Mouse (Mus musculus) layer of hippocampus, postnatal 25 days (tissue): ENCODE measurements at regions not wholly inside any gene's neighbourhood (a gene's known extent, or its start where the extent isn't known, plus 50 kb on each side); places are given as distances from the start of the nearest gene placed in this dataset.

Experiments used
- DNase-seq, 2 experiments: peaks; one replicate each; pipeline ENCODE4 v3.0.0; 2022; ENCODE audit warnings: mixed read lengths in 2 of 2, low spot score in 1 of 2; ENCODE audit errors: extremely low spot score in 1 of 2

DNA sequence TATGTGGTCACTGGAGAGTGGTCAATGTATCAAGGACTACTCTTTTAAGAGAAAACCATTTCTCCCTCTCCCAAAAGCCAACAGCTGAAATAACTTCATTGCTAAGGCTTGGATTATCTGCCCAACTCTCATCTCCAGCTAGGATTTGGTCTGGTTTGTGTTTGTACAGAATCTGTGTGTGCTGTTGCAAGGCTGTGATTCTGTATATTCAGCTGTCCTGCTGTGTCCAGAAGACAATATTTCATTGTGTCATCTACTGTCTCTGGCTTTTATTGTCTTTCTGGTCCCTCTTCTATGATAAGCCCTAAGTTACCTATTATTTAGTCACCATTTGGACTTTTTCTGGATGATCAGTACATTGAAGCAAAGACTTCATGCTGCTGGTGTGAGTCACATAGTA, 110.9 kb downstream of the Cenpc1 start:
- DNase-seq = no peak

DNA sequence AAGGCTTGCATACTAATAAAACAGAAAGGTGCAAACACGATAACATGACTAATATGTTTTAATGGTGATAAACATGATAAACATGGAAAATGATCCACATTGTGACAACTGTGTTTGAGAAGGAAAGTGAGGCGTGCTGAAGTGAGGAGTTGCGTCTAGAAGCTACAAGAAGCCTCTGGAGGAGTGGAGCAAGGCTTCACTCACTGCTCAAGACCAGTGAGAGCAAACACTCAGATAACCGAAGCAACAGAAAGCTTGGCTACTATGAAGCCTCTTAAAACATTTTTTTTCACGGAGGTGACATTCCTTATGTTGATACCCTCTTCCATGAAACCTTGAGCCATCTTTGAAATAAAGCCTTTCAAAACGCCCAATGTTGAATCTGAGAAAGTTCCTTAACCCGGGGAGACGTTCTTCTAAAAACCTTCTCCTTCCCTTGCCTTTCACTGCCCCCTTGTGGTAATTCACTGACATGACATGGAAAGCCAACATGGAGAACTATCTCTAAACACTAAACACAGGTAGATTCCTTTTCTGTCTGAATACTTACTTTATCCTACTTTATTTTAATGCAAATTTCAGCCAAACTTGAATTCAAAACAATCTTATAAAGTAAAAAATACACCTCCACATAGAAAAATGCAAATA, 128.6 kb downstream of the Cenpc1 start:
- peak in 1 of 2 experiments; percentile 66 for DNase-seq

DNA sequence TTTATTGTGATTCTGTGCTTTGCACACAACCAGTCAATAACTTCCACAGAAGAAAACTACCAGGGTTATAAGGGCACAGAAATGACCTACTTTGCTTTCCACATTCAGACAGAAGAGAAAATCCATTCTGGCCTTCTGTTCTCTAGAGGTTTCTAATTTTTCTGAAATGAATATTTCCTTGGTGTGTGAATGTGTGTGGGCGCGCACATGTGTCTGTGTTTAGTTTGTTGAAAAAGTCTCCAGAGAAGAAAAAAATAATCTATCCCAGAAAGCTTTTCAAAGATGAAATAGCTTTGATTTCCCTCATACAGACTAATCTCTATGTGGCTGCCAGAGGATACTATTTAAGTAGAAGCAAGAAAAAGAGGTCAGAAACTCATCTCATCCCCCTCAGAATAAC, 147.1 kb downstream of the Cenpc1 start:
- no peak for DNase-seq

DNA sequence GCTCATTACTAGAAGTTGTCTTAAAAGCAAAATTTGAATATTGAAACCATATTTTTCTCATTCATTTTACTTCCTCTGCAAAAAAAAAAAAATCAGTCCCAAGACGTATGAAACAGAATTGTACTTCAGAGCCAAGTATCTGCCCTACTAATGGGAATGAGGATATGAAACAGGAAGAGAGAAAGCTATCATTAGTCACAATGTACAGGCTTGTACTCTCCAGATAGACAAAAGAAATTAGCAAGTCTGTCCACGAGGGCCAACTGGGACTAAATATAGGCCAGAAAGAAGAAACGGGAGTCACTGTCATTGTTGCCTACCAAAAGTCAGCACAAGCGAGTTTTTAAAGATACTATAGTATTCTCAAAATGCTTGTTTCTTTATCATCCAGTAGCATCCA, 150.4 kb downstream of the Cenpc1 start:
- no peak for DNase-seq

DNA sequence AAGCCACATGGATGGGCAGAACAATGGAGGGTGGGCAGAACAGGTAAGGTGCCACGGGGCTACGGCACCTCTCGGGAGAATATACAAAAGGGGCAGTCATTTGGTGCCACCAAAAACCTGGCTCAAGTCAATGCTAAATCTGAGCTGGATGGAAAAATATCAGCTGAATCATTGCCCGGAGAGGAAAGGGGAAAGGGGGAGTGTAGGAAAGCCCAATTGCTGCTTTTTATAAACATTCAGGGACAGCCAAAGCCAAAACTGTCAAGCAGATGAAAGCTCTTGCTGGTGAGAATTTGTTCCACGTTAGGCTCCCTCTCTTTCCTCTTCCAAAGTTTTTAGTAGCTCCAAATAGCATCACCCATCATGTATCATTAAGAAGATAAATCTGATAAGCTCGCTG, 168.9 kb downstream of the Cenpc1 start:
- no peak for DNase-seq

DNA sequence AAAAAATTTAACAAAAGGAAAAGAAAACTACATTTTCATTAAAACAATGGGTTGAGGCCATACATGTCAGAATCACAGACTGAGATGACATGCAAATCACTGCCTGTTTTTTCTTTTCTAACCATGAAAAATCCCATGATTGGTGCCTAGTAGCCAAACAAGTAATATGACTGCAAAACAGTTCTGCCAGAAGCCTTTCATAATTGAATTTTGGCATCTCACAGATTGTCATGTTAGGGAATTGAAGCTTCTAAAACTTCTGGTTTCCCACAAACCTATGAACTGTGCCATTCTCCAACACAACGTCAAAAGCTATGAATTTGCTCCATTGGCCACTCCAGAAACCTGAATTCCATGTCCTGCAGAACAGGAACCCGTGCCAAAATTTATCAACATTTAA, 169.6 kb downstream of the Cenpc1 start:
- DNase-seq = no peak

DNA sequence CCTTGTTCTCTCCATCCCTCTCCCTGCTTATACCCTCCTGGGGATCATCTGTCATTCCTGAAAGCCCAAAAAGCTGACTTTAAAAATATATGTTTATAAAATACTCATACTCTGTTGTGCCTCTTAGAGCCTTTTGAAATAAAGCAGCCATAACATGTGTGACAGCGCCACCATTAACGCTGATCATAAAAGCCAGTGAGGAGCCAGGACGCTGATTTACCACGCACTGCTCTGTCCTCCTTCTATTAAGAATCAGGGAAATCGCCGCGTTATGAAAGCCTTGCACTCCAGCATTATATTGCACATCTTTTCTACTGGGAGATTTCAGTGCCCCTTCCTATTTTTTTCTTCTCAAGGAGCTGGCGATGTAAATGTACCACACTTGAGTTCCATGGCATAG, 195.1 kb downstream of the Cenpc1 start:
- no peak for DNase-seq

DNA sequence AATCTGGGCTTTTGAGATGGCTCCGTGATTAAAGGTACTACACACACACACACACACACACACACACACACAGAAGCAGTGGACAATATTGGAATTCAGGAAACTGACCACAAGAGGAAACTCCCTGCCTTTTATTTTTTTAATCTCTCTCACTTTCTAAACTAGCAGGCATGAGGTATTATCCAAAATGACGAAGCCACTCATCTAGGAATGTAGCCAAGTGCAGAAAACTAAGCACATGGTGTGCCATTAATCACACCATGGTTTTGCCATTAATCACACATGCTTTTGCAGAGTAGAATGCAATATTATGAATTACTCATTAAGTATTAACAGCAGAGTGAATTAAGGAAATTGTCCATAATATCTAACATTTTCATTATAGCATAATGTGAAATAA, 232.8 kb downstream of the Cenpc1 start:
- no peak for DNase-seq

DNA sequence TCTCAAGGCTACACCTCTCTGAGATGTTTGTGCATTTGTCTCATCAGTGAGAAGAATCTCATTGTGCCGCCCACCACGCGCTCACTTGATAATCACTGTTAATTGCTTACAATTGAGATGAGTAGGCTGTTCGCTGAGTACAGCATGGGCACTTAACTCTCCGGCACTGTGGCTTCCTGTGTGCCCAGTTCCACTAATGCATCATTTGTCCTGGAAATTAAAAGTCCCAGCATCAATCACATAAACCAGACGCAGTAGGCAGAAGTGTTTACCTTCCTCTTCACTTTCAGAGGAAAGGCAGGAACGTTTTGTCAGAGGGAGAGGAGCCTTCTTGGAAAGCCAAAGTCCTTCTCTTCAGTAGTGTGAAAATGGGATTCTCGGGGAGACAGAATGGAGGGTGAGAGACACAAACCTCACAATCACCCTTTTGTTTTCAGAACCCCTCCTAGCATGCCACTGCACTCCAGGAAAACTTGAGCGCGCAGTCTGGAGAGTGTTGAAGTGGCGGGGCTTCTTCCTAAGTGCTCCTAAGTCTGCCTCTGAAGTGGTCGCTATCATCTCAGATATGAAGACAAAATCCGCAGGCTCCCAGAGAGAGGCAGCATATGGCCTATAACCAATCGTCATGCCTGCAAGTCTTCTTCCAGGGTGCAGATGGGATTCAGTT, 269.7 kb downstream of the Cenpc1 start:
- DNase-seq = no peak

DNA sequence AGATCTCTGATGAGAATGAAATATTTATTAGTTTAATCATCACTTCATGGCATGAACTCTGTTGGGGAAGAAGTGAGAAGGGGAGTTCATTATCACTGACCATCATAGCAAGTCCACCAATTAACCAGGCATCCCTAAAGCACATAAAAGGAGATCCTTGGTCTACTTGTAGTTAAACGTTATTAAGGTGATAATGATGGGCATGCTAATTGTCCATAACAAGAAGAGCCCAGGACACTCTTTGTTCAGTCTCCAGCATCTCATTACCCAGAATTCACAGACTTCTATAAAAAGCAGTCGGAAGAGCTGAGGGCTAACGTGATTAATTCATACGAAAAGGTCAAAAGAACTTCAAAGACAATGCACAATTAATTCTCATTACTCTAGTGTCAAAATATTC, 272.2 kb downstream of the Cenpc1 start:
- DNase-seq = no peak

DNA sequence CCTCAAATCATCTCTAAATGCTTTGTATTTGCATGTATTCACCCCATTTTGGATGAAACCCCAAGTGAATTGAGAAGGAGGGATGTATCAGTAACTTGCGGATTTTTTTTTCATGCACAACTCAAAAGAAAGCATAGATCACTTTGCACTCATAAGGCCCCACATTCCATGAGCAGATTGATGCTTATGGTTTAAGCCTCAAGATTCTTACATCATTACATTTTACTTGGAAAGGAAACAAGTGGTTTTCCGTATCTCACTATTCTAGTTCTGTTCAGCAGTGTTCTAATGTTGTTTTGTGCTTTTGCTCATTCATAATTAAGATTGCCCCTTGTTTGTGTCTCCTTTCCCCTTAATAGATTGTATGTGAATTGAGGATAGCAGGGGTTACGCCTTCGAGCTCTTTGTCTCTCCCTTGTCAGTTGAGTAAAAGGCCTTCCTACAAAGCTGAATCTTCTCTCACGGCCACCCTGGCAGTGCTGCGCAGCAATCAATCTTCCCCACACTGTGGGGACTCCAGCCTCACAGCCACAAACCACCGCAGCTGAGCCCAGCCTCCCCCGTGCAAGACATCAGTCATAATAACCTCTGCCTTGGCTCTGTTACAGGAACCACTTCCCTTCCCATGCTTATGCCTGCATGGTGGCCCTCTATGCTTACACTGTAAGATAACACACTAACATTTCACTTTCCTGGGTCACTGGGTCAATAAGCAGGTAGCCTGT, 284.5 kb downstream of the Cenpc1 start:
- no peak for DNase-seq

DNA sequence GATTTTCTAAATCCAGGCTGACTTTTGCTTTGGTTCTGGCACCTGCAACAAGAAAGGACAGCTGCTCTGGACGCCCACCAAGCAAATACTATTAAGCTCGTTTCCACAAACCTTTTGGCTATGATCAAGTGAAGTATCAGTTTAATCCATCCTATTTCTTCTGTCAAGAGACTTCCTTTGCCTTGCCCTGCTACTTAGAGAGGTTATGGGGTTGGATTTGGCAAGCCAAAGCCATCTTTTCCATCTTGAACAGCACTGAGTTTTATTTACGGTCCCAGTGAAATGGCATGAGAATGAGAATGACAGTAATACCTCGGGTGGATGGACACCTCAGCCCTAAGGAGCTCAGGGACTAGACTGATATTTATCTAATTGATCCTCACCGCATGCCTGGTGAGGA, 285.4 kb downstream of the Cenpc1 start:
- DNase-seq = no peak

DNA sequence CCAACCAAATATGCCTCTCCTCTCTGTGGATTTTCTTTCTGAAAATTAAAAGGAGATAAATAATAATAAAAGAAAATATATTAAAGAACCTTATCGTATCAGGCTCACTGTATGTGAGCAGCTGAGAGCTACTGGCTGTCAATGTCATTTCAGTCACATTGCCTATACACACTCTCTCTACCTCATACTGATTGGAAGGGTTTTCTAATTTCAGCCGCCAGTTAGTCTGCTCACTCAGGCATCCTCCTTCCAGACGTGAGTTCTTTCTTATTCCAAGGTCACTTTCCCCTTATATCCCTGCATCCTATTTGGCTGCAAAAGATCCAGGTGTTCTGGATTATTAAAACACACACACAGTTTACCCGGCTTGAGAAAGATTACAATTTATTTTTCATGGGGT, 286.2 kb downstream of the Cenpc1 start:
- no peak for DNase-seq

DNA sequence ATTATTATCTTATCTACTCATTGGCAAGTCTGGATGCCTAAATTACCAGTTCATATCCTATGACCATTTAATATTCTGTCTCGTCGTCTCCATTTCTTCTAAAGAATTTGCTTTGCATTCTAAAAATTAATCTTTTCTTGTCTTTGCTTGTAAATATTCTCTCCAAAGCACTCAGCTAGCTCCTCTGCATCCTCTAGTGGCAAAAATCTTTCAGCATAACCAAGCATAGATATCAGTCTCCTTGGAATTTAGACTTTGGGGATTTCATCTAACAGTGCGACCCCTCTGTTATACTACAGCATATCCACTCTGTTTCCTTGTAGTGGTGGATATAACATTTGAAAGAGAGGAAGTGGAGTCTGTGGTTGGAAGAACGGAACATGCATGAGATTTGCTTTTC, 292.7 kb downstream of the Cenpc1 start:
- no peak for DNase-seq

DNA sequence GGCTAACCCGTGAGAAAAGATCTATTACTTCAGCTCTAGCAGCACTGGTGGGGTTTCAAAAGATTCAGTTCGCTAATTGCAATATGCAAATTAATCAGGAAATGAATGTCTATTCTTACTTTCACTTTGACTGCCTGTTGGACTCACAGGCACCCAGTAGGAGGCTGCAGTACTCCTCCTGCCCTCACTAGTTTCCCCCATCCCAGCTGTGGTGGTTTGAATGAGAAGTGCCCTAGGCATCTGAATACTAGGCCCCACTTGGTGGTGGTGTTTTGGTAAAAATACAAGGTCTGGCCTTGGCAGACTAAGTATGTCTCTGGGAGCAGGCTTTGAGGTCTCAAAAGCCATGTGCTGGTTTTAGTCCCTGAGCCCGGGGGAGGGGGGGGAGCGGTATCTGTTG, 293.3 kb downstream of the Cenpc1 start:
- DNase-seq = no peak

DNA sequence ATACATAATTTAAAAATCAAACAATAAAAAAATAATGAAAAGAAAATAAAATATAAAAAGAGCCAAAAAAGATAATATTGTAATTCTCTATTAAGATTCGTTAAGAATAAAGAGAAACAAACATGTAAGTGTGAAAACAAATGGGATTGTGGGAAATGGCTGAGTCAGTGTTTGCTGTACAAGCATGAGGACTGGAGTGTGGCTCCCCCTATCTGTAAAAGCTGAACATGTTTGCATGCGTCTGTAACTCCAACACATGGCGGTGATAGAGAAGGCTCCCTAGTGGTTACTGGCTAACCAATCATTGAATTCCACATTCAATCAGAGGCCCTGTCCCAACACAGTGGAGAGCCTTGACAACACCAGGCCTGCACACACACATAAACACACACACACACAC, 298.2 kb downstream of the Cenpc1 start:
- no peak for DNase-seq

DNA sequence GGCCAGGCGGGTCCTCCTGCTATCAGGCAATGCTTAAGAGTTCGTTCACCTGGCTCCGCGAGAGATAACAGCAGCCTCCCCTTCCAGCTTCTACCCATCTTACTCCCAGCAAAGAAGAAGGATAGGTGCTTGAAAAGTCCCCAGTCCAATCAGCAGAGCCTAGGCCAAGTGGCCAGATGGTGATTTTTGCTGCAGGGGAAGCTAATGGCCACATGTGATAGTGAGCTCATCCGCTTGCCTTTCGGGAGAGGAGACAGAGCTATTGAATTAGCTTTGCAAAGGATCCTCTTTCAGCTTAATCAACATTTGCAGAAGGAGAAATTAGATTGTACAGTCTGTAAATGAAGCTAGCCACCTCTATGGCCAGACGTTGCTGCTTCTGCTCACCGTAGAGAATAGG, 308.7 kb downstream of the Cenpc1 start:
- no peak for DNase-seq

DNA sequence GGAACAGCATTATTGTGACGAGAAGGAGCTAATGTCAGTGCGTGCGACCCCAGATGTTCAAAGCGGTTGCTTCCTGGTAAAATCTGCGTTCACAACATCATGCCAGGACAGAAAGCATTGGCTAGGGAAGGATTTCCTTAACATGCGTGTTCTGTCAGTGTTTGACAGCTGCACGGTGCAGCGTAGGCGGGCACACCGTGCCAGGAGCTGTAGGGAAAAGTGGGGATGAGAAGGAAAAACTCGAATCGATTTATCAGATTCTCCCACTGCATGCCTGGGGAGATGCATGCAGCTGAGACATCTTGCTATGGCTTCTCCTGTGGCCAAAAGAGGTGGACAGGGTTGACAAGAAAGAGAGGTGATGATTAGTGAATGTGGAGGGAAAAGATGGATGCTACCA, 311.2 kb downstream of the Cenpc1 start:
- DNase-seq = peak; percentile 21 to 28

DNA sequence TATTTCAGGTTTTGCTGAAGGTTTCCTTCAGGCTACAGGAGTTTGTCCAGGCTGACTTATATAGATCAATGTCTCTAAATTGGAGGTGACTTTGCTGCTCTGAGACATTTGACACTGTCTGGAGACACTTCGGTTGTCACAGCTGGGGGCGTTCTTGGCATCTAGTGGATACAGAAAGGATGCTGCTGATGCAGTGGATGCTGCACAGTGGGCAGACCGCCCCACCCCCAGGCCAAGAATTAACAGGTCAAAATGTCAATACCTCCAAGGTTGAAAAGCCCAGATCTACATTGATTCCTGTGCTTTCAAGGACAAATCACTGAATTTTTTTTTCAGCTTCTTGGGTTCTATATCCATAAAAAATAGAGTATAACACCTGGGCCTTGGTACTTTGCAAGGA, 312.3 kb downstream of the Cenpc1 start:
- no peak for DNase-seq

DNA sequence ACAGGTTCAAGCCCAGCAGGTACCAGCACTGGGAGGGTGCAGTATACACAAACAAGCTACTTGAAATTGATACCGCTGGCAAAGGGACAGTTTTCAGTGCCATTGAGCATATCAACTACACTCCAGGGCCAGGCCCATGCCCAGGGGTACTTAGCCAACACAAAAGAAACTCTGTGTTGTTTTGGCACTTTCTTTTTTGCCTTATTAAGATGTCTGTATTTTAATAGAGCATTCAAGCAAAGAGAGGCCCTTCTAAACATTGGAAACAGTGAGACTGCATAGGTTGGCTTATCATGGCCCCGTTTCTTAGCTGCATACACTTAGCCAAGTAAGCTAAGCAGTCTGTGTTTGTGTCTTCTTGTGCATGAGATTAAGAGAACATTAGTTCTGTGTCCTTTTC, 313.7 kb downstream of the Cenpc1 start:
- DNase-seq = no peak

DNA sequence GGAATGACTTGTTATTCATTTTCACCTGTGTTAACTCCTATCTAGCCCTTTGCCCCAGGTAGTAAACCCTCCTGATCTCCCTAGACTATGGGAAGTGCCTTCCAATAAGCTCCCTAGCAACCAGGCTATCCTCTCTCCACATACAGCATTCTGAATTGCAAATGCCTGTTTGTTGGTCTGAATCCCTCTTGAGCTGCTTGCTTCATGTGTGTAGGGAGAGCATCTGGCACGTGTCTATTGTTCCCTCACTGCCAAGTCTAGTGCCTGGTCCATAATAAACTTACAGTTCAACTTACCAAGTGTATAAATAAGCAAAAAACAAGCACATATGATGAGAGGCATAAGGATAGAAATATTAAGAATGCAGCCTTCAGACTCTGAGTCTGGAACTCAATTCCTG, 314.5 kb downstream of the Cenpc1 start:
- no peak for DNase-seq

DNA sequence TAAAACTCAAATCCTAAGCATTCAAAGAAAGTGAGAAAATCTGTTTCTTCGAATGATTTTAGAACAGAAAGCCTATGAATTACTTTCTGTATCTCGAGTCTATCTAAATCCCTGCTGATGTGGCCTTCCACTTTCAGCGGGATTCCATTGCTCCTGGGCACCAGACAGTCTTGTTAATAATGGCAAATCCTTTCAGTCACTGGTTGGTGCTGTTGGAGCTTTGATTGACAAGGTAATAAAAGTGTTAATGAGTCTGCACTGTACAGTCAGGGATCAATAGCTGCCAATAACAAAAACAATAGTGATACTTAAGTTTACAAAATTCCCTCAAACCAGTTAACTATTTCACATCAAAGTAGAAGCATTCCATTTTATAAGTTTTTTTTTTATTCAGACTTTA, 335.8 kb downstream of the Cenpc1 start:
- DNase-seq = no peak
